Mouse (Mus musculus): ENCODE results near the gene Lypd6.

- no peak for TF ChIP-seq GATA1 (IDR thresholded peaks at IDR 0.05; ENCODE audit: low read length)
- no peak for TF ChIP-seq TAL1 (IDR thresholded peaks at IDR 0.05; ENCODE audit: low read length)
Observed at GRCm38 (mm10) chr2:50028930-50029329, 37.3 kb upstream of the Lypd6 start.
